10 mouse cellular contexts compared by ENCODE assay signal in genomic region chr9:121947784-121948183, GRCm38 (mm10). TPM values are rescaled to one million over a fixed set of nuclear protein-coding genes. Genes with fewer than 3 reads are reported as not detected.
DNase-seq lines count a peak whose midpoint lies in the region; ATAC-seq and TF ChIP-seq lines count a peak whose summit lies in the region.
"Had no signal": no experiment of that assay in that cellular context is flagged by ENCODE, and none has a peak within 500 bp of the region (broad histone marks: within the 10 kb centered on the region; RNA-seq: fewer than 3 reads in every experiment).

No protein-coding gene starts in this region.

- no peak overlapping the region for H3K9ac ChIP-seq in forebrain, postnatal 0 days
- no peak overlapping the region for H3K9ac ChIP-seq in forebrain, embryonic 15.5 days (replicated peaks)
- no peak overlapping the region for H3K9ac ChIP-seq in midbrain, embryonic 11.5 days (ENCODE audit: low read length)

- no peaks in the 10 kb centered on the region for H3K27me3 ChIP-seq in forebrain, postnatal 0 days (ENCODE audit: insufficient read depth, low read length)
- H3K27me3 ChIP-seq in forebrain, embryonic 15.5 days, result no peaks in the 10 kb centered on the region
- no peaks in the 10 kb centered on the region for H3K27me3 ChIP-seq in midbrain, embryonic 11.5 days (ENCODE audit: control insufficient read depth, insufficient read depth, low read length)

- 12% methylated on average over 4 of the region's 4 CpGs for WGBS in forebrain, postnatal 0 days
- 8% methylated on average over 4 of the region's 4 CpGs for WGBS in forebrain, embryonic 15.5 days
- 9% methylated on average over 4 of the region's 4 CpGs for WGBS in midbrain, embryonic 11.5 days

- DNase-seq in forebrain, postnatal 0 days, result peak; percentile 87
- peak; percentile 56 for DNase-seq in 416B (ENCODE audit: low read depth)
- DNase-seq in cerebellum, adult 11-12 months, result peak; percentile 59
- peak; percentile 25 to 48 for DNase-seq in gastrocnemius, adult 8-10 months (ENCODE audit: low spot score in 2 of 2)
- peak; percentile 46 to 79 for DNase-seq in layer of hippocampus, postnatal 25 days (ENCODE audit: extremely low spot score in 1 of 2, low spot score in 1 of 2)
- peak; percentile 92 for DNase-seq in midbrain, embryonic 11.5 days (ENCODE audit: low spot score, missing footprints)
- DNase-seq in urinary bladder, postnatal 36 days (ENCODE audit: low spot score in 2 of 2), result peak; percentile 51 to 67

- no peaks in the 10 kb centered on the region for H3K36me3 ChIP-seq in forebrain, postnatal 0 days (ENCODE audit: insufficient read depth)
- H3K36me3 ChIP-seq in forebrain, embryonic 15.5 days, result no peaks in the 10 kb centered on the region
- H3K36me3 ChIP-seq in midbrain, embryonic 11.5 days (ENCODE audit: control insufficient read depth, insufficient read depth, low read length), result no peaks in the 10 kb centered on the region

- no peak overlapping the region for H3K27ac ChIP-seq in forebrain, postnatal 0 days (ENCODE audit: low read depth, low read length)
- H3K27ac ChIP-seq in forebrain, embryonic 15.5 days (replicated peaks), result no peak overlapping the region
- H3K27ac ChIP-seq in midbrain, embryonic 11.5 days (ENCODE audit: low read depth, low read length), result no peak overlapping the region

- peak; percentile 82 for TF ChIP-seq CTCF in forebrain, postnatal 0 days (IDR thresholded peaks at IDR 0.05; ENCODE audit: low read depth)

- H3K9me3 ChIP-seq in forebrain, postnatal 0 days (ENCODE audit: low read length), result no peaks in the 10 kb centered on the region
- H3K9me3 ChIP-seq in forebrain, embryonic 15.5 days, result no peaks in the 10 kb centered on the region
- H3K9me3 ChIP-seq in midbrain, embryonic 11.5 days (ENCODE audit: control insufficient read depth, low read length), result no peaks in the 10 kb centered on the region
- H3K9me3 ChIP-seq: megakaryocyte, embryonic 14.5 days had no signal

- peak; percentile 79 for ATAC-seq in forebrain, postnatal 0 days
- ATAC-seq in forebrain, embryonic 15.5 days (replicated peaks), result no peak
- no peak for ATAC-seq in midbrain, embryonic 11.5 days (ENCODE audit: low FRiP score)

- no peak overlapping the region for H3K4me2 ChIP-seq in forebrain, postnatal 0 days (ENCODE audit: low read depth)
- H3K4me2 ChIP-seq in forebrain, embryonic 15.5 days (replicated peaks), result no peak overlapping the region
- H3K4me2 ChIP-seq in midbrain, embryonic 11.5 days, result no peak overlapping the region

- H3K4me3 ChIP-seq in forebrain, postnatal 0 days (ENCODE audit: low read depth, low read length), result no peak overlapping the region
- H3K4me3 ChIP-seq in forebrain, embryonic 15.5 days, result no peak overlapping the region
- H3K4me3 ChIP-seq in midbrain, embryonic 11.5 days (ENCODE audit: low read depth, low read length), result no peak overlapping the region
- H3K4me3 ChIP-seq: erythroblast, embryonic 14.5 days; megakaryocyte, embryonic 14.5 days had no signal

- 0 out of 2 replicates have a peak, but pooled peaks cover 5% of the 10 kb centered on the region for H3K4me1 ChIP-seq in forebrain, postnatal 0 days (ENCODE audit: insufficient read depth)
- peaks cover 15% of the 10 kb centered on the region for H3K4me1 ChIP-seq in forebrain, embryonic 15.5 days
- peaks cover 6% of the 10 kb centered on the region for H3K4me1 ChIP-seq in midbrain, embryonic 11.5 days (ENCODE audit: control insufficient read depth, insufficient read depth, low read length)

RNA-seq across cellular contexts. Expression of gene Fam198a, which starts 3.0 kb away (rescaled TPM):
- 2.5 and 5.7 TPM in 2 replicates for total RNA-seq in forebrain, postnatal 0 days (2014; rRNA removed)
- 1.3 and 1.6 TPM in 2 replicates for polyA plus RNA-seq in forebrain, postnatal 0 days (2015; fragmentation: Nextera tagmentation; extraction: Ambion mirVana)
- 1.4 TPM in 2 replicates for polyA plus RNA-seq in forebrain, embryonic 15.5 days (2015; fragmentation: Nextera tagmentation; extraction: Ambion mirVana)
- total RNA-seq in gastrocnemius, adult 8-10 months (2022), result under 1 TPM; 0.31 to 0.94 (median 0.60) TPM
- 1 to 10 TPM; 5.2 to 6.0 TPM for total RNA-seq in layer of hippocampus, postnatal 25 days (2021)
- 0.23 and 0.52 TPM in 2 replicates for polyA plus RNA-seq in midbrain, embryonic 11.5 days (2014; fragmentation: Nextera tagmentation; extraction: Ambion mirVana)
- polyA plus RNA-seq: erythroblast, embryonic 14.5 days had no signal

RNA-seq across cellular contexts. Expression of gene Cyp8b1, which starts 31.7 kb away (rescaled TPM):
- not detected in 2 replicates for total RNA-seq in forebrain, postnatal 0 days (2014; rRNA removed)
- not detected in 2 replicates for polyA plus RNA-seq in forebrain, postnatal 0 days (2015; fragmentation: Nextera tagmentation; extraction: Ambion mirVana)
- polyA plus RNA-seq in forebrain, embryonic 15.5 days (2015; fragmentation: Nextera tagmentation; extraction: Ambion mirVana), result 0.15 TPM in 1 of 2 replicates, not detected in the other
- total RNA-seq in gastrocnemius, adult 8-10 months (2022), result not detected
- not detected for total RNA-seq in layer of hippocampus, postnatal 25 days (2021)
- not detected in 2 replicates for polyA plus RNA-seq in midbrain, embryonic 11.5 days (2014; fragmentation: Nextera tagmentation; extraction: Ambion mirVana)
- polyA plus RNA-seq: erythroblast, embryonic 14.5 days had no signal

RNA-seq across cellular contexts. Expression of gene Pomgnt2, which starts 49.1 kb away (rescaled TPM):
- total RNA-seq in forebrain, postnatal 0 days (2014; rRNA removed), result 64.6 and 85.7 TPM in 2 replicates
- 28.3 and 35.6 TPM in 2 replicates for polyA plus RNA-seq in forebrain, postnatal 0 days (2015; fragmentation: Nextera tagmentation; extraction: Ambion mirVana)
- 23.9 and 28.3 TPM in 2 replicates for polyA plus RNA-seq in forebrain, embryonic 15.5 days (2015; fragmentation: Nextera tagmentation; extraction: Ambion mirVana)
- total RNA-seq in gastrocnemius, adult 8-10 months (2022), result 10 to 100 TPM; 14.1 to 17.8 (median 16.4) TPM
- 10 to 100 TPM; 38.1 to 40.7 TPM for total RNA-seq in layer of hippocampus, postnatal 25 days (2021)
- 8.9 and 9.7 TPM in 2 replicates for polyA plus RNA-seq in midbrain, embryonic 11.5 days (2014; fragmentation: Nextera tagmentation; extraction: Ambion mirVana)

RNA-seq across cellular contexts. Expression of gene Ackr2, which starts 49.6 kb away (rescaled TPM):
- 2.1 TPM in 2 replicates for total RNA-seq in forebrain, postnatal 0 days (2014; rRNA removed)
- polyA plus RNA-seq in forebrain, postnatal 0 days (2015; fragmentation: Nextera tagmentation; extraction: Ambion mirVana), result 0.84 and 1.4 TPM in 2 replicates
- polyA plus RNA-seq in forebrain, embryonic 15.5 days (2015; fragmentation: Nextera tagmentation; extraction: Ambion mirVana), result 1.9 and 2.7 TPM in 2 replicates
- total RNA-seq in gastrocnemius, adult 8-10 months (2022), result 1 to 10 TPM in 1 of 4 experiments, under 1 TPM in 3; 0.61 to 1.2 (median 0.64) TPM
- 1 to 10 TPM; 2.4 to 2.5 TPM for total RNA-seq in layer of hippocampus, postnatal 25 days (2021)
- 1.6 and 1.7 TPM in 2 replicates for polyA plus RNA-seq in midbrain, embryonic 11.5 days (2014; fragmentation: Nextera tagmentation; extraction: Ambion mirVana)
- polyA plus RNA-seq: erythroblast, embryonic 14.5 days had no signal

Comparison
In these comparisons a context has a peak if more than half of its experiments do, and no peak if none do; other contexts are left out.
1. DNase-seq: peak in every context shown above with its lines; median percentile 92 in midbrain, embryonic 11.5 days; 87 in forebrain, postnatal 0 days; 62 in layer of hippocampus, postnatal 25 days; 59 in cerebellum, adult 11-12 months; 59 in urinary bladder, postnatal 36 days; 56 in 416B; 36 in gastrocnemius, adult 8-10 months.